Mouse (Mus musculus): Measurements from ENCODE around the gene Chrm3.

DNA sequence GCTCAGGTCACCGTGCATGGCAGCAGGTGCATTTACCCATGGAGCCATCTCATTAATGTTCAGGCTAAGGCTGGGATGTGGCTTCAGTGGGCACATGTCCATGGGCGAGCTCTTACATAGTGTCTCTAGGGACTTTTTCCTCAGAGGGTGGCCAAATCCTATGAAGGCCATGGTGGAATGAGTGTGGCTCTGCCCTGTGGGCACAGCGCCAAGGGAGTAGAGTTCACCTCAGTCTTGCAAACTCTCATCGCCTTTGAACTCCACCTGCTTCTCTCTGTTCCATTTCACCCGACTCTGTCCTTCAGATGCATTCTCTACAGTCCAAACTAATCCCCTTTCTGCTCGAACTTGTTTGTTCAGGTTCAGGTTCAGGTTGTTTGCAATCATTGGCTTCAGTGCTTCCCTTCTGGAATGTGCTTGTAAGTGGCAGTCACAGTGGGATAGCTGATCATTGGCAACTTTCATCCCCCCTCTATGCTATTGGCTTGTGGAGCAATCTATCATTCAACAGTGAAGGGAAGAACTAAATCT lies 278.7 kb downstream of the Chrm3 start:
- TF ChIP-seq MAX (IDR thresholded peaks at IDR 0.05; ENCODE audit: low read depth), result no peak
- no peak for TF ChIP-seq POLR2A (IDR thresholded peaks at IDR 0.05; ENCODE audit: insufficient read length, low read depth)
- TF ChIP-seq E2F4 (IDR thresholded peaks at IDR 0.05; ENCODE audit: insufficient read depth), result no peak

Data from myocyte (in vitro differentiated cells).